Mouse (Mus musculus) adrenal gland, adult 18-20 months (tissue): ENCODE data around the gene C9orf72. TPM values are rescaled to one million over a fixed set of nuclear protein-coding genes. Genes with fewer than 3 reads are reported as not detected.

Source experiments
- DNase-seq, 2 experiments: peaks; one replicate each; pipeline ENCODE4 v3.0.0; 2021 to 2022; ENCODE audit warnings: low spot score in 2 of 2
- total RNA-seq, 2 experiments: library from RNA; stranded (reverse); gene quantifications; 1 replicate in 1 of 2; 2 replicates in 1 of 2; pipeline ENCODE4 v1.2.3; 2021

C9orf72 gene
- total RNA-seq, 2 experiments from 2014 or later, result 15.6 to 27.4 TPM

- DNase-seq, result no peak
Observed at GRCm38 (mm10) chr4:35177926-35178645, 47.9 kb downstream of the C9orf72 start.

DNA sequence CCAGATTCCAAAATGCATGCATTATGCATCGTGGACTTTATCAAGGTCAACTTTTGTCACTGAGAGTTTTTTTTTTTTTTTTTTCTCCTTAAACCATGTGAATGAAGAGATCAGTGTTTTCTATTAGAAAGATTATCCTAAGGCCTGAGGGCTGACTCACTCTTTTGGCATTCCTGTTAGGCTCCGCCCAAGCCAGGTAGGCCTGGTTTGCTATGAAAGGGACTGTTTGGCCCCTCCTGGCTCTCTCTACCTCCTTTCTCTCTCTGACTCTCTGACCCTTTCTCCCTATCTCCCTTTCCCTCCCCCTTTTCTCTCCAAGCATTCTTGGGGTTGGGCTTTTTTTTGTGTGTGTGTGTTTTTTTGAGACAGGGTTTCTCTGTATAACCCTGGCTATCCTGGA is 50.4 kb downstream of the C9orf72 start:
- no peak for DNase-seq

GRCm38 (mm10) chr4:35173551-35173950 is 52.4 kb downstream of the C9orf72 start:
- no peak for DNase-seq

- DNase-seq, result no peak
Observed at GRCm38 (mm10) chr4:35172471-35172870, 53.5 kb downstream of the C9orf72 start.

DNA sequence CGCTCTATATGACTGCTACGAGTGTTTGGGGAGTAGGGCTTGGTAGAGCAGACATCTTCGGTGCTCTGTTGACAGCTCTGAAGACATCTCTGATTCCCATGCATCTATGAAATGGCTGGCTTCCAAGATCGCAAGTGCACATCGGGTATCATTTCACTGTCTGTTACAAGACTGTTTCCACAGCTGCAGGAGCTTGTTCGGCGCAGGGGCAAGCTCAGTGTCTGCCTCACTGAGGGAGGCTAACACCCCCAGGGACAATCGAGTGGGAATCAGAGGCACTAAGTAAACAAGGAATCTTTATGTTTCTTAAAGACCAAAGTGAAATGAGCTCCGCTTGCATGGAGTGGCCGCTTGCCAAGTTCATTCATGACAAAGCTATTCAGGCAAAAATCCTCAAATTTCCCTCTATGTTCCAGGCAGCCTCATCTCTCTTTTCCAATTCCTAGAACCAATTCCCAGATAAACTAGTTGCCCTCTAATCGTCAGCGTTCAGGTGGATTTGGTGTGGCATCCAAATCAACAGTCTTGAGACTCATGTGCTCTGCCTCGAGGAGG is 56.3 kb downstream of the C9orf72 start:
- no peak for DNase-seq

GRCm38 (mm10) chr4:35167855-35168254 is 58.1 kb downstream of the C9orf72 start:
- no peak for DNase-seq

DNA sequence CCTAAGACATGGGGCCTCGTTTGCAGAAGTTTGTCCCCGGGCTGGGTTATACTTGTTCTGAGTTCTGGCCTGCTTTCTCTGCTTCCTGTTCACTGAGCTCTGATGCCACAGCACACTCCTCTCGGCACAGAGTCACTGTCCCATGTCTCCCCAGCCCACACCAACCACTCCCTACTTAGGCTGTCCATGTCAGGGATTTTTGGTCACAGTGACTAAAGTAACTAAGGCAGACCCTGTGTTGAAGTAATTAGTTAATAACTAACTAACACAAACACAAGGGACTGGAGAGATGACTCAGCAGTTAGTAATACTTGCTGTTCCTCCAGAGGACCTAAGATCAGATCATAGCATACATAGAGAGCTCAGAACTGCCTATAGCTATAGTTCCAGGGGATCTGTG is 60.0 kb downstream of the C9orf72 start:
- DNase-seq, result no peak

DNA sequence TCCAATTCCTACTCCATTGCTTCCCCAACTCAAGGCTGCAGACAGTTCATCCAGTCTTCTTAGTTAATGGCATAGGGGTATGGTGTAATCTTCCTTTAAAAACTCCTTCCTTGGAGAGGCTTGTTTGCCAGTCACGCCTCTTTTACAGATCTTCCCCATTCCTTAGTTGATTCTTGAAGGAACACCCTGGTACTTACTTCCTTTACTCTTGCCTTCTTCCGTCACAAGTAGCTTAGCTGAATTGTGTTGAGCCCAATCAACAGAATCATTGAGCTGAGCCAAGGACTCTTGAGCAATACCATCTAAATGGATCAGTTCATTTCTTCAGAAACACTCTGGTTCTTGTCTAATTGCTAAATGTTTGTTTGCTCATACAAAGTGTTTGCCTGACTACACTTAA is 60.7 kb downstream of the C9orf72 start:
- no peak for DNase-seq

DNA sequence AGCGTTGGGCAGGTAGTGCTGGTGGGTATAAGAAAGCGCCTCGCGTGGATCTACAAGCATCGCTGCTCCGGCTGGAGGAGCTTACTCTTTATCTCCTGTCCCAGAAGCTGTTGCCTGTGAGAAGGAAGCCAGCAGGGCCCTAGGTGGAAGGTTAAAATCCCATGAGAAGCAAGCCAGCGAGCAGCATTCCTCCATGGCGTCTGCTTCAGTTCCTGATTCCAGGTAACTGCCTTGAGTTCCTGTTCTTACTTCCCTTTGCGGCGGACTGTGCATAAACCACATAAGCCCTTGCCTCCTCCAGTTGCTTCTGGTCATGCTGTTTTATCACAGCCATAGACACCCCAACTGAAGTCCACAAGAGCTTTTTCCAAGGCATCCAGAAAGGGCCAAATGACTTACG is 68.2 kb downstream of the C9orf72 start:
- no peak for DNase-seq

GRCm38 (mm10) chr4:35156751-35157611 is 69.0 kb downstream of the C9orf72 start, which contains the start of gene Mob3b:
Gene Mob3b (minus strand): TSS chr4:35157484.
- DNase-seq, result peak; percentile 89

DNA sequence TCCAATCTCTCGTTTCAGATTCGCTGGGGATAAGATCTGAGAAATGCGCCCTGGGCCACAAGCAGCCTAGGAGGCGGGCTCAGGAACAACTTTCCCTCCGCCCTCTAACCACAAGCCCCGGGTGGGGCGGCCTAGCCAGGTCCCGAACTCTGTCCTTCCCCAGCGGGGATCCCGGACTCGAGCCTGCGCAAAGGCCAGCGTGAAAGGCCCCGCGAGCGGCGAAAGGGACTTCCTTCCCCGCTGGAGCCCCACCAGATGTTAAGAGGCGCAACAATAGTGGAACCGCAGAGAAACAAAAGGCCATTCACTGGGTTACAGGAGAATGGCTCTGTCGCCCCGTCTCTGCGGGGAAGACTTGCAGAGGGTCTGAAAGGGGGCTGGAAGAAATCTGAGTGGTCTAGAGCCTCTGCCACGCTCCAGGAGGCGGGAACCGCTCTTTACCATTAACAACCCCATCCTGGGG is 69.8 kb downstream of the C9orf72 start:
- peak; percentile 68 to 75 for DNase-seq

- peak; percentile 40 to 59 for DNase-seq
Observed at GRCm38 (mm10) chr4:35155132-35155922, 70.6 kb downstream of the C9orf72 start.

- DNase-seq, result no peak
Observed at GRCm38 (mm10) chr4:35154051-35154450, 71.9 kb downstream of the C9orf72 start.

DNA sequence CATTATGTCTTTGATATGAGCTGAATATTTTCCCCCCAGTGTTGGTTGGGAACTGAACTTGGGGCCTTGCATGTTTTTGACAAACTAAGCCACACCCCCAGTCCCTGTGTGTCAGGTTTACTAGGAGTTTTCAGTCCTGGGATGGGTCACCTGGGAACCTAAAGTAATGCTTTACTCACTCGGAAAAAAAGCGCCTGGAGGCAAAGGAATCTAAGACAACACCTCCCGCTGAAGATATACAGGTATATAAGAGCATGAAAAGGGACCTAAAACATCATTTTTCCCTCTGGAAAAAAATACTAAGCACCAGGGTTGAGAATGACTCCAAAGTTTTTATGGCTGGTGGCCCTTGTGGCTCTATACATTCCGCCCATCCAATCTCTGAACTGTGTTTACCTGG is 74.2 kb downstream of the C9orf72 start, which contains the start of gene Ifnk:
Ifnk (plus strand) TSS at position 301 of the 400 bp plus-strand sequence.
- no peak for DNase-seq

GRCm38 (mm10) chr4:35150706-35151105 is 75.3 kb downstream of the C9orf72 start:
- no peak for DNase-seq

DNA sequence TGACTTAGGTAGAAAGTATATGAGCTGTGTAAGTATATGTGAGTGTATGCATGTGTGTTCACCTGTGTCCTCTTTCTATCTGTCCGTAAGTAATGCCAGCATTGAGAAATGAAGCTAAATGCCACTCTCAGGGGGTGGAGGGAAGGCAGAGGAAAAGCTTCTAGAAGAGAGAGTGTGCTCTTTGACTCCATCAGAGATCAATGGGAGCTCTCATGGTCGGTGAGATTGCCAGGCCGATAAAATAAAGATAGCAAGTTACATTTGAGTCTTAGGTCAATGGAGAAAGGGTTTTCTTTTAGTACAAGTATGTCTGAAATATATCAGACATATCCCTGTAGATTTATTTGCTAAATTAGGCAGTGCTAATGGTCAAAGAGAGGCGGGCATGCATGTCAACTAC is 77.6 kb downstream of the C9orf72 start:
- no peak for DNase-seq

DNA sequence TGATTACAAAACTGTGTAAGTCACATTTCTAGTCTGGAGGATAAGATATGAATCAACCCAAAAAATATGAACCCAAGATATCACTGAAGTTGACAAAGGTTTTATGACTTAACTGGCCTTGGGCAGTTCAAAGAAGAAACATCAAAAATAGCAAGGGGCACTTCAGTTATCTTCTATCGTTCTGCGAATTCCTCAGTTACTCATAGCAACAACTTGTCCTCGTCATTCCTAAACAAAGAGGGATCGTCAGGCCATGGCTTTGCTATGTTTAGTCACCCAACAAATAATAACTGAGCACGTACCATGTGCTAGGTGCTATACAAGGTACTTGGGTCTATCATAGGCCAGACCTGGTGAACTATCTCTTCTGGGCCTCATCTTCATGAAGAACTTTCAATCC is 79.4 kb downstream of the C9orf72 start:
- no peak for DNase-seq

DNA sequence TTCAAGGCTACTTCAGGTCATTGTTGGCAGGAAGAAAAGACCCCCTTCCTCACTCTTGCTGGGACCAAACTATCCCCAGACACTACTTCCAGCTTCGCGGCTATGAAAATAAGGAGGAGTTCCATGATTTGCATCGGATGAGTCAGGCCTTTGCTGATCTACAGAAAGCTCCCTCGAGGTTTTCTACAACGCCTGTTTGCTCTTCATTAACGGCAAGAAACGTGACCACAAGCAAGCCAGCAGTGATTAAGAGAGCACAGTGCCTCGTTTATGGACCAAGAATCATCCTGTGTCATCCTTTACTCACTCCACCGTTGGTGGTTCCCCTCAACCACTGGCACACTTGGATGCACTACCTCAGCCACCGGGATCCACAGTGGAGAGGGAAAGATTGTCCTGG is 80.2 kb downstream of the C9orf72 start:
- DNase-seq, result no peak

GRCm38 (mm10) chr4:35143472-35144102 is 82.4 kb downstream of the C9orf72 start:
- no peak for DNase-seq
